Mouse (Mus musculus) CD4-positive, CD25-positive, alpha-beta regulatory T cell, adult 9 weeks (primary cell): Measurements from ENCODE around the gene Fsd2. TPM values are rescaled to one million over a fixed set of nuclear protein-coding genes. Genes with fewer than 3 reads are reported as not detected.

Source experiments
- polyA plus RNA-seq: library from polyadenylated mRNA; unstranded; fragments of 100-300 nt; shearing (Covaris generic); gene quantifications from one replicate; pipeline ENCODE4 v1.2.1, GENCODE M21; 2017

Gene Fsd2
- polyA plus RNA-seq: 6.8 TPM

GRCm38 (mm10) chr7:81566892-81567291, at the start of gene Fsd2:
TSS of gene Fsd2 (minus strand) at chr7:81566944.

GRCm38 (mm10) chr7:81571108-81571940, 4.6 kb upstream of the Fsd2 start, which contains the start of gene Whamm:
TSS of gene Whamm (plus strand) at chr7:81571266.

GRCm38 (mm10) chr7:81498181-81498580, 68.6 kb downstream of the Fsd2 start, which contains the start of gene BC048679:
TSS of gene BC048679 (minus strand) at chr7:81498281.

GRCm38 (mm10) chr7:81493331-81494021, 73.3 kb downstream of the Fsd2 start, which contains the start of gene Ap3b2:
TSS of gene Ap3b2 (minus strand) at chr7:81493925.

Other genes with a start within 250 kb of the Fsd2 start
- 978 TPM for gene Rps17, start 221.7 kb downstream of the Fsd2 start, polyA plus RNA-seq
- 0.36 TPM for gene Cpeb1, start 111.5 kb downstream of the Fsd2 start, polyA plus RNA-seq
- not detected for gene Ap3b2, start 73.0 kb downstream of the Fsd2 start, polyA plus RNA-seq
- gene BC048679, start 68.7 kb downstream of the Fsd2 start, polyA plus RNA-seq: not detected
- 2.6 TPM for gene Whamm, start 4.3 kb upstream of the Fsd2 start, polyA plus RNA-seq
- gene Homer2, start 140.6 kb upstream of the Fsd2 start, polyA plus RNA-seq: 0.06 TPM
- 150 TPM for gene Ramac, start 196.0 kb upstream of the Fsd2 start, polyA plus RNA-seq
- gene 3110040N11Rik, start 222.5 kb upstream of the Fsd2 start, polyA plus RNA-seq: 79.0 TPM